Mouse (Mus musculus): ENCODE data around the gene Fam168a.

Gene Fam168a

GRCm38 (mm10) chr7:100774189-100774588 lies 67.8 kb downstream of the Fam168a start:
- DNase-seq (ENCODE audit: low spot score in 2 of 2): no peak

- no peak for DNase-seq (ENCODE audit: low spot score in 2 of 2)
Measured at GRCm38 (mm10) chr7:100775810-100776209, 69.4 kb downstream of the Fam168a start.

GRCm38 (mm10) chr7:100780192-100780591 lies 73.8 kb downstream of the Fam168a start:
- DNase-seq (ENCODE audit: low spot score in 2 of 2): no peak

- no peak for DNase-seq (ENCODE audit: low spot score in 2 of 2)
Measured at GRCm38 (mm10) chr7:100784650-100785049, 78.2 kb downstream of the Fam168a start.

- no peak for DNase-seq (ENCODE audit: low spot score in 2 of 2)
Measured at GRCm38 (mm10) chr7:100785426-100785825, 79.0 kb downstream of the Fam168a start.

- DNase-seq (ENCODE audit: low spot score in 2 of 2): no peak
Measured at GRCm38 (mm10) chr7:100786078-100786477, 79.6 kb downstream of the Fam168a start.

- DNase-seq (ENCODE audit: low spot score in 2 of 2): peak in 1 of 2 experiments; percentile 18
Measured at GRCm38 (mm10) chr7:100788291-100788690, 81.9 kb downstream of the Fam168a start.

- no peak for DNase-seq (ENCODE audit: low spot score in 2 of 2)
Measured at GRCm38 (mm10) chr7:100798810-100799209, 92.4 kb downstream of the Fam168a start.

GRCm38 (mm10) chr7:100805391-100805790 lies 99.0 kb downstream of the Fam168a start:
- DNase-seq (ENCODE audit: low spot score in 2 of 2): no peak

GRCm38 (mm10) chr7:100811912-100812311 lies 105.5 kb downstream of the Fam168a start:
- DNase-seq (ENCODE audit: low spot score in 2 of 2): no peak

- no peak for DNase-seq (ENCODE audit: low spot score in 2 of 2)
Measured at GRCm38 (mm10) chr7:100812641-100813040, 106.2 kb downstream of the Fam168a start.

- no peak for DNase-seq (ENCODE audit: low spot score in 2 of 2)
Measured at GRCm38 (mm10) chr7:100815900-100816570, 109.6 kb downstream of the Fam168a start.

GRCm38 (mm10) chr7:100816759-100817441 lies 110.5 kb downstream of the Fam168a start:
- DNase-seq (ENCODE audit: low spot score in 2 of 2): no peak

- DNase-seq (ENCODE audit: low spot score in 2 of 2): no peak
Measured at GRCm38 (mm10) chr7:100817442-100817760, 111.0 kb downstream of the Fam168a start.

- no peak for DNase-seq (ENCODE audit: low spot score in 2 of 2)
Measured at GRCm38 (mm10) chr7:100818401-100819064, 112.1 kb downstream of the Fam168a start.

GRCm38 (mm10) chr7:100824661-100825060 lies 118.2 kb downstream of the Fam168a start:
- no peak for DNase-seq (ENCODE audit: low spot score in 2 of 2)

- no peak for DNase-seq (ENCODE audit: low spot score in 2 of 2)
Measured at GRCm38 (mm10) chr7:100828549-100828948, 122.1 kb downstream of the Fam168a start.

GRCm38 (mm10) chr7:100833859-100834258 lies 127.4 kb downstream of the Fam168a start:
- no peak for DNase-seq (ENCODE audit: low spot score in 2 of 2)

GRCm38 (mm10) chr7:100835168-100835567 lies 128.7 kb downstream of the Fam168a start:
- no peak for DNase-seq (ENCODE audit: low spot score in 2 of 2)

- DNase-seq (ENCODE audit: low spot score in 2 of 2): no peak
Measured at GRCm38 (mm10) chr7:100835711-100836110, 129.3 kb downstream of the Fam168a start.

GRCm38 (mm10) chr7:100836657-100837056 lies 130.2 kb downstream of the Fam168a start:
- DNase-seq (ENCODE audit: low spot score in 2 of 2): no peak

- DNase-seq (ENCODE audit: low spot score in 2 of 2): no peak
Measured at GRCm38 (mm10) chr7:100837701-100838100, 131.3 kb downstream of the Fam168a start.
